Mouse (Mus musculus): ENCODE measurements around the gene Fbrs. TPM values are rescaled to one million over a fixed set of nuclear protein-coding genes. Genes with fewer than 3 reads are reported as not detected.
"Not testable (repeated sequence)": the region's sequence is repeated elsewhere in the genome, so short reads cannot be mapped to it uniquely, and the experiment has no call there.

The Fbrs gene
- total and polyA plus RNA-seq, 2 experiments from 2014 or later, result 10.6 to 31.9 TPM

DNA sequence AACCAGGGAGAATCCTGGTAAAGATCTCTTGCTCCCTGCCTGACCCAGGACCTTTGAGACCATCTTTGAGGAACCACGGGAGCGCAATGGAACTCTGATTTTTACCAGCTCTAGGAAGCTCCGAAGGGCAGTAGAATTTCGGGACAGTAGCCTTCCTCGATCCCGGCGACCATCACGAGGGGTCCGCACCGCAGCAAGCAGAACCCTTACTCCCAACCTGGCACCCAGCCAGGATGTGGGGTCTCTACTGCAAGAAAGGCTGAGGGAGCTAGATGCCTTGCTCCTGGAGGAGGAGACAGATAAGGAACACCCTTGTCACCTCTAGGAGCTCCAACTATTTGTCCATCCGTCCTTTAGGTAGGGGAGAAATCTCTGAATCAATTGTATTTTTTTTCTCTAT, 2.7 kb upstream of the Fbrs start:
- TF ChIP-seq CTCF (IDR thresholded peaks at IDR 0.05; ENCODE audit: low read depth), result no peak
- H3K9ac ChIP-seq, result no peak overlapping the region
- peaks cover 32% of the 10 kb centered on the region for H3K36me3 ChIP-seq (ENCODE audit: insufficient read depth)
- peaks cover 19% of the 10 kb centered on the region for H3K4me1 ChIP-seq (ENCODE audit: insufficient read depth)
- ATAC-seq (no peak), DNase-seq (no peak)
- H3K4me3 ChIP-seq (ENCODE audit: low read depth, low read length), result no peak overlapping the region
- no peaks in the 10 kb centered on the region for H3K9me3 ChIP-seq (ENCODE audit: low read length)
- H3K27me3 ChIP-seq (ENCODE audit: insufficient read depth, low read length), result no peaks in the 10 kb centered on the region
- H3K27ac ChIP-seq (ENCODE audit: low read depth, low read length), result no peak overlapping the region
- no peak overlapping the region for H3K4me2 ChIP-seq (ENCODE audit: low read depth)
- 95% methylated on average over 11 of the region's 11 CpGs for WGBS

DNA sequence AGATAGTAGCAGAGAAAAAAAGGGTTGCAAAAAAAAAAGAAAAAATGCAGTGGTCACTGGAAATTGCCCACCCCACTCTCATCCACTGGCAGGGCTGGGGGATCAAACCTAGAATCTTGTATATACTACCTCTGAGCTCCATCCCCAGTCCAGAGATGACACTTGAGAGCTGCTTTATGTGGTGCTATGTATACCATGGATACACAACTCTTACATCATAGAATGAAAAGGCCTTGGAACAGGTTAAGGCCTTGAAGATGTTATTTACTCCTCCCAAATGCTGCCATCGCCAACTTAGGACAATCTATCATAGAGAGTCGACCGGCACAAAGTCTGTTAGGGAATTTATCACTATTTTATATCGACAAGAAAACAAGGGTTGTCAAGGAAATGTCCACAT, 2.1 kb upstream of the Fbrs start:
- TF ChIP-seq CTCF (IDR thresholded peaks at IDR 0.05; ENCODE audit: low read depth), result no peak
- no peak overlapping the region for H3K4me3 ChIP-seq (ENCODE audit: low read depth, low read length)
- 89% methylated on average over 4 of the region's 4 CpGs for WGBS
- H3K4me1 ChIP-seq (ENCODE audit: insufficient read depth), result peaks cover 19% of the 10 kb centered on the region
- no peak for DNase-seq
- no peak overlapping the region for H3K27ac ChIP-seq (ENCODE audit: low read depth, low read length)
- no peaks in the 10 kb centered on the region for H3K9me3 ChIP-seq (ENCODE audit: low read length)
- ATAC-seq, result no peak
- H3K9ac ChIP-seq, result peak overlapping the region; percentile 95; the same call in 1 of the 2 replicates
- peaks cover 36% of the 10 kb centered on the region for H3K36me3 ChIP-seq (ENCODE audit: insufficient read depth)
- peak overlapping the region; percentile 50 for H3K4me2 ChIP-seq (ENCODE audit: low read depth)
- no peaks in the 10 kb centered on the region for H3K27me3 ChIP-seq (ENCODE audit: insufficient read depth, low read length)

DNA sequence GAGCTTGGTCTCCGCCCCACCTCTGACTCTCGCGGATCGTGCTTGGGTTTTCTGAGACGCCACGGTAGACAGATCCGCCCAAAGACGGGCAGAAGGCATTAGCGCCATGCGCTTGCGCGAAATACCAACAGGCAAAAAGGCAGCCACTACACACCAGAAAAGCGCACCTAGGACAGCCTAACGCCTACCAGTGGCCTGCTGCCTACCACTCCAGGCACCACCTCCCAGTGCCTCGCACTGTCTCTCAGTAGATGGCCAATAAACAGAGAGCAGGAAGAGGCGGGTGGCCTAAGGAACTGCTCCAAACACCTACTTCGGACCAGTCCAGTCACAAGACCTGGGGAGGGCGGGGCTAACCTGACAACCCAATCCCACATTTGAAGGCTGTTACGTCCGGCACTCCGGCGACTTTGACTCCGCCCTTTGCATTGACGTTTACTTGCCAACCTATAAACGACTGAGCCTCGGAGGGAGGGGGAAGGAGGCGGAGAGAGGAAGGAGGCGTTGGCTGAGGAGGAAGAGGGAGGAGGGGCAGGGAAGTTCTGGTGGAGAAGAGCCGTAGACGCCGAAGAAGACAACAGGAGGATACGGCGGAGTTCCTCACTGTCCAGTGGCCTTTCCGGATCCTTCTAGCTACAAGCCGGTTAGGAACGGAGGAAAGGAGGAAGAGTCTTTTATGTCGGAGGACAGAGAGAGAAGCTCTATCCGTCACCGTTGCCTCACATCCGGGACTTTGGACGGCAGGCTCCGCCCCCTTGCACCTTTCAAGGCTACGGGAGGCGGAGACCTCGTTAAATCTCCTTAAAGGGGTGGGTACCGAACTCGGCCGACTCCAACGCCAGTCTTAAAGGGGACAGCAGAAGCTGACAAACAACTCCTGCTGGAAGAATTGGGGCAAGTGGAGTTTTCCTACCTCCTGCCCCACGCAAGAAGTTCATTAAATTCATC, 1.0 kb upstream of the Fbrs start:
- under 1% methylated on average over 50 of the region's 50 CpGs for WGBS
- DNase-seq (peak; percentile 100), ATAC-seq (peak; percentile 90)
- Histone ChIP-seq H3K4me1 (ENCODE audit: insufficient read depth) (peaks cover 12% of the 10 kb centered on the region), H3K4me3 (ENCODE audit: low read depth, low read length) (peak overlapping the region; percentile 97), H3K4me2 (ENCODE audit: low read depth) (peak overlapping the region; percentile 91), H3K27ac (ENCODE audit: low read depth, low read length) (peak overlapping the region; percentile 97), H3K36me3 (ENCODE audit: insufficient read depth) (peaks cover 47% of the 10 kb centered on the region), H3K27me3 (ENCODE audit: insufficient read depth, low read length) (no peaks in the 10 kb centered on the region), H3K9me3 (ENCODE audit: low read length) (no peaks in the 10 kb centered on the region), H3K9ac (peak overlapping the region; percentile 95)
- TF ChIP-seq CTCF (IDR thresholded peaks at IDR 0.05; ENCODE audit: low read depth), result peak; percentile 21; the same call in 1 of the 2 replicates

DNA sequence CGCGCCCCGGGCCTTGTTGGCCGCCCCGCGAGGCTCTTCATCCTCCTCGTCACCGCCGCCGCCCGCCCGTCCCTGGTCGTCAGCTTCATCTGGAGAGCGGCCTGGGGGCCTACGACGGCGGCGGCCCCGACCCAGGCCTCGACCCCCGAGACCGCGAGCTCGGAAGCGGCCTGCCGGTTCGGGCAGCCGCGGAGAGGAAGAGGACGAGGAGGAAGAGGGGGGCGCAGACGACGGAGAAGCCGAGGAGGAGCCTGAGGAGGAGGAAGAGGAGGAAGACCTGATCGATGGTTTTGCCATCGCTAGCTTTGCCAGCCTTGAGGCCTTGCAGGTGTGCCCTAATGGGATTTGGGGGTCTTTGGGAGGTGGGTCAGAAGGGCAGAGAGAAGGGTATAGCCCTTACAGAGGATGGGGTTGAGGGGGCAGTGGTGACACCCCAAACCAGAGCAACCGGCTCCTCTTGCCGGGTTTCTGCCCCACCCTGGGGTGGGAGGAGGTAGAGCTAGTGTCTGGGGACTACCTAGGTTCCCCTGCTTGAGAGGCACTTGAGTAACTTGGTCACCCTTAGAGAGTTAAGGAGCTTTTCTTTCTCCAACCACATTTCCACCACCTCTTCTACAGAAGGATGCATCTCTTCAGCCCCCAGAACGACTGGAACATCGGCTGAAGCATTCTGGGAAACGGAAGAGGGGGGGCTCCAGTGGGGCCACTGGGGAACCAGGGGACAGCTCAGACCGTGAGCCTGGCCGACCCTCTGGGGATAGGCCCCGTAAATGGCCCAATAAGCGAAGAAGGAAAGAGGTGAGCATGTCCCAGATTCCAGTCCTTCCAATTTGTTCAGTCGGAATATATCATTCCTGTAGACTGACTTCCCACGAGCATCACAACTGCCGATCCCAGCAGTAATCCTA, 573 bp downstream of the Fbrs start:
- no peak for DNase-seq
- 5% methylated on average over 48 of the region's 48 CpGs for WGBS
- Histone ChIP-seq H3K4me1 (ENCODE audit: insufficient read depth) (peaks cover 12% of the 10 kb centered on the region), H3K36me3 (ENCODE audit: insufficient read depth) (peaks cover 48% of the 10 kb centered on the region), H3K27me3 (ENCODE audit: insufficient read depth, low read length) (no peaks in the 10 kb centered on the region), H3K4me3 (ENCODE audit: low read depth, low read length) (peak overlapping the region; percentile 97), H3K4me2 (ENCODE audit: low read depth) (peak overlapping the region; percentile 91), H3K9ac (peak overlapping the region; percentile 95), H3K27ac (ENCODE audit: low read depth, low read length) (peak overlapping the region; percentile 97), H3K9me3 (ENCODE audit: low read length) (no peaks in the 10 kb centered on the region)
- TF ChIP-seq CTCF (IDR thresholded peaks at IDR 0.05; ENCODE audit: low read depth), result no peak
- no peak for ATAC-seq

DNA sequence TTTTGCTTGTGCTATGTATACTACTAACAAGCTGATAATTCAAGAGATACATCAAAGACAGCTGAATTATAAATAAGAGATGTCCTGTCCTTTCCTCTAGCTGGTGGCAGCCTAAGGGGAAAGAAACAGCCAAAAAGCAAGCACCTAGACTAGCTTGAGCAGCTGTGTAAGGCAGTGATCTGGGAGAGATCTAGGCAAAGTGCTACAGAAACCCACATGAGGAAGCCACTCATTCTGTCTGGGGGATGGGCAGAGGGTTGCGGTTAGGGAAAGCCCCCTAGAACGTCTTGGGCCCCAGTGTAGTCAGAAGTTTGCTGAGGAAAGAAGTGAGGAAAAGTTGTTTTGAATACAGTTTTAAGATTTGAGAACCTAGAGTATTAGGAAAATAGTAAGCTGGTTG, 1.3 kb downstream of the Fbrs start:
- Histone ChIP-seq H3K27ac (ENCODE audit: low read depth, low read length) (no peak overlapping the region), H3K27me3 (ENCODE audit: insufficient read depth, low read length) (no peaks in the 10 kb centered on the region), H3K4me1 (ENCODE audit: insufficient read depth) (peaks cover 12% of the 10 kb centered on the region), H3K36me3 (ENCODE audit: insufficient read depth) (peaks cover 47% of the 10 kb centered on the region), H3K4me3 (ENCODE audit: low read depth, low read length) (peak overlapping the region; percentile 97), H3K4me2 (ENCODE audit: low read depth) (peak overlapping the region; percentile 91), H3K9me3 (ENCODE audit: low read length) (no peaks in the 10 kb centered on the region), H3K9ac (peak overlapping the region; percentile 95; the same call in 1 of the 2 replicates)
- WGBS, result 73% methylated on average over 2 of the region's 2 CpGs
- DNase-seq (no peak), ATAC-seq (no peak)
- TF ChIP-seq CTCF (IDR thresholded peaks at IDR 0.05; ENCODE audit: low read depth), result no peak

DNA sequence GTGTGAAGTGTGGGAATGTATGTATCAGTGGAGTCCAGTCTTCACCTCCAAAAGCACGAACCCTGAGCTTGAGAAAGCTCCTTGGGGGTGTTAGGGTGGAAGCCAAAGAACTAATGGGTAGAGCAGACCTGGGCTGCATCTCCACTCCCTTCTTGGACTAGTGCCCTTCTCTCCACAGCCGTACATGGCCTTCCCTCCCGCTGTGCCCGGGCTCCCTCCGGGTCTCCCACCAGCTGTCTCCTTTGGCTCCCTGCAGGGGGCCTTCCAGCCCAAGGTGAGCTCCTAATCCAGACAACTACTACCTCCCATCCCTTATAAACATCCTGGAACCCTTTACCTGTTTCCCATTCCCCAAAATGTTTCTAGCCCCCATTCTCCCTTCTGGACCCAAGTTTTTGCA, 6.4 kb downstream of the Fbrs start:
- ATAC-seq, result no peak
- no peak overlapping the region for H3K9ac ChIP-seq
- H3K4me3 ChIP-seq (ENCODE audit: low read depth, low read length), result no peak overlapping the region
- DNase-seq, result no peak
- H3K27me3 ChIP-seq (ENCODE audit: insufficient read depth, low read length), result no peaks in the 10 kb centered on the region
- 72% methylated on average over 5 of the region's 5 CpGs for WGBS
- peaks cover under 1% of the 10 kb centered on the region; the same call in 1 of the 2 replicates for H3K4me1 ChIP-seq (ENCODE audit: insufficient read depth)
- no peak overlapping the region for H3K27ac ChIP-seq (ENCODE audit: low read depth, low read length)
- TF ChIP-seq CTCF (IDR thresholded peaks at IDR 0.05; ENCODE audit: low read depth), result no peak
- no peaks in the 10 kb centered on the region for H3K9me3 ChIP-seq (ENCODE audit: low read length)
- no peak overlapping the region for H3K4me2 ChIP-seq (ENCODE audit: low read depth)
- H3K36me3 ChIP-seq (ENCODE audit: insufficient read depth), result peaks cover 82% of the 10 kb centered on the region

DNA sequence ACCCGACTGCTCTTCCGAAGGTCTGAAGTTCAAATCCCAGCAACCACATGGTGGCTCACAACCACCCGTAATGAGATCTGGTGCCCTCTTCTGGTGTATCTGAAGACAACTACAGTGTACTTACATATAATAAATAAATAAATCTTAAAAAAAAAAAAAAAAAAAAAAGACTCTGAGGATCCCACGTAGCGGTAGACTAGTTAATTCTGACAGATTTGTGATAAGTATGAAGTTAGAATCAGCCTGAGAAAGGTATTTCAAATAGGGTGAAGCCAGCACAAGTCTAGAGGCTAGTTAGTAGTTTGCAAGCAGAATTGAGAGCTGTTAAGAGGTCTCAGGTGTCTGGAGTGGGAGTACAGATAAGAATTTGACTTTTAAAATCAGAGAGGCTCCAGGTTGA, 9.4 kb downstream of the Fbrs start:
- not testable (repeated sequence) for H3K27me3 ChIP-seq (ENCODE audit: insufficient read depth, low read length); H3K4me1 ChIP-seq (ENCODE audit: insufficient read depth); DNase-seq; H3K27ac ChIP-seq (ENCODE audit: low read depth, low read length); H3K9ac ChIP-seq; H3K4me2 ChIP-seq (ENCODE audit: low read depth); ATAC-seq; H3K9me3 ChIP-seq (ENCODE audit: low read length); H3K4me3 ChIP-seq (ENCODE audit: low read depth, low read length)
- H3K36me3 ChIP-seq (ENCODE audit: insufficient read depth), result peaks cover 79% of the 10 kb centered on the region
- WGBS, result 89% methylated on average over 4 of the region's 5 CpGs

Data from forebrain, postnatal 0 days (tissue).